Mouse (Mus musculus): ENCODE results near the gene Mtfr1l. TPM values are rescaled to one million over a fixed set of nuclear protein-coding genes. Genes with fewer than 3 reads are reported as not detected.
"Not testable (repeated sequence)": the region's sequence is repeated elsewhere in the genome, so short reads cannot be mapped to it uniquely, and the experiment has no call there.

Gene Mtfr1l
- total RNA-seq, 2 experiments from 2014 or later = 60.6 to 66.1 TPM

GRCm38 (mm10) chr4:134512798-134513197 lies 22.4 kb downstream of the Mtfr1l start:
- TF ChIP-seq CTCF (IDR thresholded peaks at IDR 0.05) = peak; percentile 48
- Histone ChIP-seq H3K27ac (no peak overlapping the region), H3K4me3 (no peak overlapping the region)
- intact Hi-C loops (cut with DNase I) = no loop called here
- DNase-seq (ENCODE audit: extremely low spot score in 1 of 2, low spot score in 2 of 2) = no peak

GRCm38 (mm10) chr4:134511730-134512129 lies 23.5 kb downstream of the Mtfr1l start:
- TF ChIP-seq CTCF (IDR thresholded peaks at IDR 0.05) = no peak
- H3K27ac ChIP-seq = no peak overlapping the region
- DNase-seq (ENCODE audit: extremely low spot score in 1 of 2, low spot score in 2 of 2) = no peak
- H3K4me3 ChIP-seq = no peak overlapping the region
- intact Hi-C loops (cut with DNase I) = no loop called here

- DNase-seq (ENCODE audit: extremely low spot score in 1 of 2, low spot score in 2 of 2) = peak; percentile 82
- intact Hi-C loops (cut with DNase I) = no loop called here
- no peak within 1 kb of the TSS for H3K27ac ChIP-seq
- H3K4me3 ChIP-seq = peak within 1 kb of the TSS; percentile 39
- TF ChIP-seq CTCF (IDR thresholded peaks at IDR 0.05) = no peak; the same call in 1 of the 2 replicates
Measured at GRCm38 (mm10) chr4:134510845-134511411, 24.3 kb downstream of the Mtfr1l start, which contains the start of gene Aunip. Gene Aunip (plus strand): TSS chr4:134510999.

- H3K4me3 ChIP-seq = no peak overlapping the region
- no peak for DNase-seq (ENCODE audit: extremely low spot score in 1 of 2, low spot score in 2 of 2)
- intact Hi-C loops (cut with DNase I) = no loop called here
- TF ChIP-seq CTCF (IDR thresholded peaks at IDR 0.05) = no peak
- no peak overlapping the region for H3K27ac ChIP-seq
Measured at GRCm38 (mm10) chr4:134510396-134510795, 24.8 kb downstream of the Mtfr1l start.

GRCm38 (mm10) chr4:134506713-134507112 lies 28.5 kb downstream of the Mtfr1l start:
- no peak overlapping the region for H3K4me3 ChIP-seq
- intact Hi-C loops (cut with DNase I) = no loop called here
- TF ChIP-seq CTCF (IDR thresholded peaks at IDR 0.05) = no peak
- H3K27ac ChIP-seq = no peak overlapping the region
- DNase-seq (ENCODE audit: extremely low spot score in 1 of 2, low spot score in 2 of 2) = no peak

GRCm38 (mm10) chr4:134505966-134506594 lies 29.1 kb downstream of the Mtfr1l start:
- no peak for DNase-seq (ENCODE audit: extremely low spot score in 1 of 2, low spot score in 2 of 2)
- no peak for TF ChIP-seq CTCF (IDR thresholded peaks at IDR 0.05)
- intact Hi-C loops (cut with DNase I) = no loop called here
- no peak overlapping the region for H3K4me3 ChIP-seq
- H3K27ac ChIP-seq = no peak overlapping the region

- no peak for TF ChIP-seq CTCF (IDR thresholded peaks at IDR 0.05)
- DNase-seq (ENCODE audit: extremely low spot score in 1 of 2, low spot score in 2 of 2) = no peak
- H3K27ac ChIP-seq = no peak overlapping the region
- no peak overlapping the region for H3K4me3 ChIP-seq
- intact Hi-C loops (cut with DNase I) = no loop called here
Measured at GRCm38 (mm10) chr4:134505303-134505789, 29.8 kb downstream of the Mtfr1l start.

- intact Hi-C loops (cut with DNase I) = no loop called here
- H3K27ac ChIP-seq = no peak overlapping the region
- TF ChIP-seq CTCF (IDR thresholded peaks at IDR 0.05) = no peak
- no peak overlapping the region for H3K4me3 ChIP-seq
- no peak for DNase-seq (ENCODE audit: extremely low spot score in 1 of 2, low spot score in 2 of 2)
Measured at GRCm38 (mm10) chr4:134503686-134504357, 31.4 kb downstream of the Mtfr1l start.

- Histone ChIP-seq H3K27ac (no peak overlapping the region), H3K4me3 (no peak overlapping the region)
- intact Hi-C loops (cut with DNase I) = no loop called here
- no peak for DNase-seq (ENCODE audit: extremely low spot score in 1 of 2, low spot score in 2 of 2)
- TF ChIP-seq CTCF (IDR thresholded peaks at IDR 0.05) = no peak
Measured at GRCm38 (mm10) chr4:134501095-134501494, 34.1 kb downstream of the Mtfr1l start.

- H3K4me3 ChIP-seq; H3K27ac ChIP-seq; DNase-seq (ENCODE audit: extremely low spot score in 1 of 2, low spot score in 2 of 2); intact Hi-C loops (cut with DNase I): not testable (repeated sequence)
Measured at GRCm38 (mm10) chr4:134498983-134499382, 36.2 kb downstream of the Mtfr1l start.

- TF ChIP-seq CTCF (IDR thresholded peaks at IDR 0.05) = no peak
- peak overlapping the region; percentile 87 for H3K4me3 ChIP-seq
- no peak for DNase-seq (ENCODE audit: extremely low spot score in 1 of 2, low spot score in 2 of 2)
- peak overlapping the region; percentile 98 for H3K27ac ChIP-seq
- intact Hi-C loops (cut with DNase I) = no loop called here
Measured at GRCm38 (mm10) chr4:134497986-134498731, 37.0 kb downstream of the Mtfr1l start.

- no peak for DNase-seq (ENCODE audit: extremely low spot score in 1 of 2, low spot score in 2 of 2)
- intact Hi-C loops (cut with DNase I) = no loop called here
- Histone ChIP-seq H3K27ac (peak overlapping the region; percentile 98), H3K4me3 (peak overlapping the region; percentile 87)
- no peak for TF ChIP-seq CTCF (IDR thresholded peaks at IDR 0.05)
Measured at GRCm38 (mm10) chr4:134497223-134497622, 38.0 kb downstream of the Mtfr1l start.
